Mouse (Mus musculus): ENCODE results near the gene Ggps1.

- TF ChIP-seq CTCF (IDR thresholded peaks at IDR 0.05): no peak
- TF ChIP-seq EP300 (IDR thresholded peaks at IDR 0.05): no peak
These were observed 47.9 kb upstream of the Ggps1 start for GRCm38 (mm10) chr13:14111146-14111545.
